Mouse (Mus musculus): ENCODE data around the gene Rnf186.

Gene Rnf186

DNA sequence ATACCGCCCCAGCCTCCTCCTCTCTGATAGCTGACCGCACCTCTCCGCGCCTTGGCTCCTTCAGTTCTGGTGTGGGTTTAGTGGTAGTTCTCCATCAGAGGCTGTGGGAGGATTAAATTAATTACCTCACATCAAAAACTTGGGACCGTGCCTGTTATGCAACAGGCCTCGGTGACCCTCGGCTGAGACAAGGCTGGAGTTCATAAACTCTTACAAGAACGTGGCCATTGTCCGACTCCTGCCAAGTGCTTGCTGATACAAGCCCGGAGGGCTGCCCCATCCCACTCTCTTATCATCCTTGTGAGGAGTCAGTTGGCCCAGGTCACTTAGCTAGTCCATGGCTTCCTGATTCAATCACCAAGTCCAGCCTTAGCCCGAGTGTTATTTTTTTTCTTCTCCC lies 46.4 kb downstream of the Rnf186 start:
- no peak for DNase-seq (ENCODE audit: low spot score)

DNA sequence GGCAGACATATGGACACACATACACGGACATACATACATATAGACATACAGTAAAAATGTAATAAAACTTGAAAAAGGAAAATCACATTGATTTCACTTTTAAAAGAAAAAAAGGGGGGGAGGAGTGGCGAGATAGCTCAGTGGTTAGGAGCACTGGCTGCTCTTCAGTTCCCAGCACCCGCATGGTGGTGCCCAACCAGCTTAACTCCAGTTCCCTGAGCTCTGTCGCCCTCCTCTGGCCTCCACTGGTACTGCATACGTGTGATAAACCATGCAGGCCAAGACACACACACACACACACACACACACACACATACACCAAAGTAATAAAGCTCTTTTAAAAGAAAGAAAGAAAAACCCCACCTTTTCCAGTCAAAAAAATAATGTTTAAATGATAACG lies 47.9 kb downstream of the Rnf186 start:
- DNase-seq (ENCODE audit: low spot score), result no peak

All from urinary bladder, postnatal 25 days (tissue).